Mouse (Mus musculus) CH12.LX (cell line): ENCODE results near the gene Trappc4.

Experiments
- CTCF ChIP-seq, 2 experiments: IDR thresholded peaks in 1 of 2; conservative IDR thresholded peaks in 1 of 2; 2 replicates each; pipeline ENCODE4 v1.5.1; 2011 to 2012; ENCODE audit warnings: low read depth in 2 of 2, low read length in 2 of 2, improper control_type of control experiment in 1 of 2, inconsistent platforms in 1 of 2, mild to moderate bottlenecking in 1 of 2, moderate library complexity in 1 of 2
- GABPA ChIP-seq: IDR thresholded peaks from 2 replicates; pipeline ENCODE4 v1.6.1; 2012; ENCODE audit warnings: low read depth, low read length, improper control_type of control experiment, inconsistent platforms; ENCODE audit not compliant: insufficient replicate concordance
- JUND ChIP-seq: conservative IDR thresholded peaks from 2 replicates; pipeline ENCODE4 v1.6.1; 2011; ENCODE audit warnings: low read depth, low read length, improper control_type of control experiment
- MXI1 ChIP-seq: IDR thresholded peaks from 2 replicates; pipeline ENCODE4 v1.6.1; 2011; ENCODE audit warnings: mild to moderate bottlenecking, low read depth, low read length, improper control_type of control experiment
- POLR2A ChIP-seq: IDR thresholded peaks from 2 replicates; pipeline ENCODE4 v1.6.1; 2011; ENCODE audit warnings: low read depth, mild to moderate bottlenecking, improper control_type of control experiment, low read length
- SMC3 ChIP-seq: IDR thresholded peaks from 2 replicates; pipeline ENCODE4 v1.6.1; 2011; ENCODE audit warnings: low read depth, low read length, improper control_type of control experiment
- ZC3H11A ChIP-seq: IDR thresholded peaks from 2 replicates; pipeline ENCODE4 v1.6.1; 2012; ENCODE audit warnings: low read depth, mild to moderate bottlenecking, inconsistent platforms, low read length, improper control_type of control experiment

- TF ChIP-seq ZC3H11A, result peak; percentile 21; the same call in 1 of the 2 replicates
- TF ChIP-seq CTCF (conservative IDR thresholded peaks at IDR 0.05 in 1 of 2, IDR thresholded peaks at IDR 0.05 in 1 of 2; ENCODE audit: low read depth in 2 of 2, low read length in 2 of 2), result peak in 1 of 2 experiments; percentile 77; a peak in 2 of 4 replicates
- TF ChIP-seq POLR2A, result no peak
- TF ChIP-seq SMC3, result peak; percentile 65
- TF ChIP-seq JUND, result 0 out of 2 replicates have a peak, but pooled peaks have one; percentile 7
- TF ChIP-seq GABPA, result no peak
- TF ChIP-seq MXI1, result no peak
Observed at GRCm38 (mm10) chr9:44357207-44357606, 50.2 kb downstream of the Trappc4 start.
